Mouse (Mus musculus): ENCODE measurements around the gene Copg2. TPM values are rescaled to one million over a fixed set of nuclear protein-coding genes. Genes with fewer than 3 reads are reported as not detected.
A peak's percentile ranks its signal among the peaks of the same experiment; 100 is the strongest.

The Copg2 gene
- polyA plus RNA-seq, 1 experiment from 2014 or later, result 25.2 TPM

GRCm38 (mm10) chr6:30904033-30904432 is 7.4 kb upstream of the Copg2 start:
- no peak for ATAC-seq
- no peaks in the 10 kb centered on the region for H3K36me3 ChIP-seq (ENCODE audit: control insufficient read depth, insufficient read depth, low read length)
- H3K27me3 ChIP-seq (replicated peaks; ENCODE audit: control insufficient read depth, insufficient read depth, low read length), result no peaks in the 10 kb centered on the region
- H3K9ac ChIP-seq (ENCODE audit: low read depth, low read length), result no peak overlapping the region
- 60% methylated on average over 3 of the region's 3 CpGs for WGBS
- no peak overlapping the region for H3K4me3 ChIP-seq (ENCODE audit: low read length)
- H3K4me2 ChIP-seq (ENCODE audit: low read length), result no peak overlapping the region
- no peaks in the 10 kb centered on the region for H3K9me3 ChIP-seq (ENCODE audit: control insufficient read depth, low read length)
- no peak overlapping the region for H3K27ac ChIP-seq (ENCODE audit: low read depth, low read length)
- H3K4me1 ChIP-seq (ENCODE audit: control insufficient read depth, insufficient read depth, low read depth, low read length), result peaks cover 3% of the 10 kb centered on the region; the same call in 1 of the 2 replicates

GRCm38 (mm10) chr6:30897520-30897919 is 926 bp upstream of the Copg2 start:
- Histone ChIP-seq H3K27ac (ENCODE audit: low read depth, low read length) (no peak overlapping the region), H3K4me1 (ENCODE audit: control insufficient read depth, insufficient read depth, low read depth, low read length) (peaks cover 8% of the 10 kb centered on the region), H3K4me2 (ENCODE audit: low read length) (no peak overlapping the region), H3K27me3 (replicated peaks; ENCODE audit: control insufficient read depth, insufficient read depth, low read length) (no peaks in the 10 kb centered on the region), H3K9ac (ENCODE audit: low read depth, low read length) (no peak overlapping the region), H3K4me3 (ENCODE audit: low read length) (no peak overlapping the region), H3K9me3 (ENCODE audit: control insufficient read depth, low read length) (no peaks in the 10 kb centered on the region), H3K36me3 (ENCODE audit: control insufficient read depth, insufficient read depth, low read length) (no peaks in the 10 kb centered on the region)
- 80% methylated on average over 6 of the region's 6 CpGs for WGBS
- no peak for ATAC-seq

GRCm38 (mm10) chr6:30896986-30897327 is 363 bp upstream of the Copg2 start:
- Histone ChIP-seq H3K4me2 (ENCODE audit: low read length) (peak overlapping the region; percentile 74), H3K27ac (ENCODE audit: low read depth, low read length) (peak overlapping the region; percentile 90), H3K9me3 (ENCODE audit: control insufficient read depth, low read length) (no peaks in the 10 kb centered on the region), H3K9ac (ENCODE audit: low read depth, low read length) (peak overlapping the region; percentile 80), H3K36me3 (ENCODE audit: control insufficient read depth, insufficient read depth, low read length) (no peaks in the 10 kb centered on the region), H3K4me3 (ENCODE audit: low read length) (peak overlapping the region; percentile 59), H3K27me3 (replicated peaks; ENCODE audit: control insufficient read depth, insufficient read depth, low read length) (no peaks in the 10 kb centered on the region), H3K4me1 (ENCODE audit: control insufficient read depth, insufficient read depth, low read depth, low read length) (peaks cover 8% of the 10 kb centered on the region)
- ATAC-seq, result no peak
- WGBS, result 18% methylated on average over 8 of the region's 8 CpGs

- peak overlapping the region; percentile 90 for H3K27ac ChIP-seq (ENCODE audit: low read depth, low read length)
These were observed 787 bp downstream of the Copg2 start for GRCm38 (mm10) chr6:30895819-30896194.

GRCm38 (mm10) chr6:30893081-30893480 is 3.5 kb downstream of the Copg2 start:
- Histone ChIP-seq H3K9me3 (ENCODE audit: control insufficient read depth, low read length) (no peaks in the 10 kb centered on the region), H3K4me1 (ENCODE audit: control insufficient read depth, insufficient read depth, low read depth, low read length) (peaks cover 8% of the 10 kb centered on the region), H3K27me3 (replicated peaks; ENCODE audit: control insufficient read depth, insufficient read depth, low read length) (no peaks in the 10 kb centered on the region), H3K4me2 (ENCODE audit: low read length) (no peak overlapping the region), H3K9ac (ENCODE audit: low read depth, low read length) (no peak overlapping the region), H3K36me3 (ENCODE audit: control insufficient read depth, insufficient read depth, low read length) (no peaks in the 10 kb centered on the region), H3K4me3 (ENCODE audit: low read length) (no peak overlapping the region), H3K27ac (ENCODE audit: low read depth, low read length) (no peak overlapping the region)
- no peak for ATAC-seq
- WGBS, result 87% methylated on average over 4 of the region's 4 CpGs

More at GRCm38 (mm10) chr6:30895819-30896194, 787 bp downstream of the Copg2 start:
- H3K9me3 ChIP-seq (ENCODE audit: control insufficient read depth, low read length), result no peaks in the 10 kb centered on the region
- WGBS, result 11% methylated on average over 3 of the region's 3 CpGs
- H3K36me3 ChIP-seq (ENCODE audit: control insufficient read depth, insufficient read depth, low read length), result no peaks in the 10 kb centered on the region
- H3K4me1 ChIP-seq (ENCODE audit: control insufficient read depth, insufficient read depth, low read depth, low read length), result peaks cover 8% of the 10 kb centered on the region
- peak overlapping the region; percentile 80 for H3K9ac ChIP-seq (ENCODE audit: low read depth, low read length)
- H3K4me3 ChIP-seq (ENCODE audit: low read length), result peak overlapping the region; percentile 59
- H3K27me3 ChIP-seq (replicated peaks; ENCODE audit: control insufficient read depth, insufficient read depth, low read length), result no peaks in the 10 kb centered on the region
- ATAC-seq, result no peak
- H3K4me2 ChIP-seq (ENCODE audit: low read length), result peak overlapping the region; percentile 74

- H3K4me1 ChIP-seq (ENCODE audit: control insufficient read depth, insufficient read depth, low read depth, low read length), result peaks cover 5% of the 10 kb centered on the region
- no peak overlapping the region for H3K4me3 ChIP-seq (ENCODE audit: low read length)
- no peaks in the 10 kb centered on the region for H3K27me3 ChIP-seq (replicated peaks; ENCODE audit: control insufficient read depth, insufficient read depth, low read length)
- H3K9ac ChIP-seq (ENCODE audit: low read depth, low read length), result no peak overlapping the region
- no peaks in the 10 kb centered on the region for H3K9me3 ChIP-seq (ENCODE audit: control insufficient read depth, low read length)
- ATAC-seq, result no peak
- no peak overlapping the region for H3K4me2 ChIP-seq (ENCODE audit: low read length)
- no peak overlapping the region for H3K27ac ChIP-seq (ENCODE audit: low read depth, low read length)
- H3K36me3 ChIP-seq (ENCODE audit: control insufficient read depth, insufficient read depth, low read length), result no peaks in the 10 kb centered on the region; the same call in 1 of the 2 replicates
These were observed 4.8 kb downstream of the Copg2 start for GRCm38 (mm10) chr6:30891761-30892160.

- no peak overlapping the region for H3K27ac ChIP-seq (ENCODE audit: low read depth, low read length)
- H3K27me3 ChIP-seq (replicated peaks; ENCODE audit: control insufficient read depth, insufficient read depth, low read length), result no peaks in the 10 kb centered on the region
- WGBS, result 97% methylated on average over 3 of the region's 3 CpGs
- H3K36me3 ChIP-seq (ENCODE audit: control insufficient read depth, insufficient read depth, low read length), result peaks cover 3% of the 10 kb centered on the region; the same call in 1 of the 2 replicates
- H3K4me1 ChIP-seq (ENCODE audit: control insufficient read depth, insufficient read depth, low read depth, low read length), result no peaks in the 10 kb centered on the region
- no peaks in the 10 kb centered on the region for H3K9me3 ChIP-seq (ENCODE audit: control insufficient read depth, low read length)
- ATAC-seq, result no peak
- H3K4me2 ChIP-seq (ENCODE audit: low read length), result no peak overlapping the region
- no peak overlapping the region for H3K9ac ChIP-seq (ENCODE audit: low read depth, low read length)
- H3K4me3 ChIP-seq (ENCODE audit: low read length), result no peak overlapping the region
These were observed 11.7 kb downstream of the Copg2 start for GRCm38 (mm10) chr6:30884856-30885255.

- no peaks in the 10 kb centered on the region for H3K9me3 ChIP-seq (ENCODE audit: control insufficient read depth, low read length)
- no peak overlapping the region for H3K27ac ChIP-seq (ENCODE audit: low read depth, low read length)
- H3K27me3 ChIP-seq (replicated peaks; ENCODE audit: control insufficient read depth, insufficient read depth, low read length), result no peaks in the 10 kb centered on the region
- no peaks in the 10 kb centered on the region for H3K4me1 ChIP-seq (ENCODE audit: control insufficient read depth, insufficient read depth, low read depth, low read length)
- peaks cover 3% of the 10 kb centered on the region; the same call in 1 of the 2 replicates for H3K36me3 ChIP-seq (ENCODE audit: control insufficient read depth, insufficient read depth, low read length)
- H3K4me3 ChIP-seq (ENCODE audit: low read length), result no peak overlapping the region
- no peak for ATAC-seq
- no peak overlapping the region for H3K4me2 ChIP-seq (ENCODE audit: low read length)
- WGBS, result 78% methylated on average over 4 of the region's 4 CpGs
- no peak overlapping the region for H3K9ac ChIP-seq (ENCODE audit: low read depth, low read length)
These were observed 13.1 kb downstream of the Copg2 start for GRCm38 (mm10) chr6:30883491-30883890.

GRCm38 (mm10) chr6:30876661-30877060 is 19.9 kb downstream of the Copg2 start:
- no peak overlapping the region for H3K27ac ChIP-seq (ENCODE audit: low read depth, low read length)
- H3K36me3 ChIP-seq (ENCODE audit: control insufficient read depth, insufficient read depth, low read length), result no peaks in the 10 kb centered on the region
- ATAC-seq, result no peak
- no peak overlapping the region for H3K9ac ChIP-seq (ENCODE audit: low read depth, low read length)
- H3K4me2 ChIP-seq (ENCODE audit: low read length), result no peak overlapping the region
- H3K4me1 ChIP-seq (ENCODE audit: control insufficient read depth, insufficient read depth, low read depth, low read length), result no peaks in the 10 kb centered on the region
- H3K4me3 ChIP-seq (ENCODE audit: low read length), result no peak overlapping the region
- H3K9me3 ChIP-seq (ENCODE audit: control insufficient read depth, low read length), result no peaks in the 10 kb centered on the region
- H3K27me3 ChIP-seq (replicated peaks; ENCODE audit: control insufficient read depth, insufficient read depth, low read length), result no peaks in the 10 kb centered on the region

- Histone ChIP-seq H3K4me2 (ENCODE audit: low read length) (no peak overlapping the region), H3K27me3 (replicated peaks; ENCODE audit: control insufficient read depth, insufficient read depth, low read length) (no peaks in the 10 kb centered on the region), H3K27ac (ENCODE audit: low read depth, low read length) (no peak overlapping the region), H3K9me3 (ENCODE audit: control insufficient read depth, low read length) (no peaks in the 10 kb centered on the region), H3K4me1 (ENCODE audit: control insufficient read depth, insufficient read depth, low read depth, low read length) (no peaks in the 10 kb centered on the region), H3K4me3 (ENCODE audit: low read length) (no peak overlapping the region), H3K9ac (ENCODE audit: low read depth, low read length) (no peak overlapping the region), H3K36me3 (ENCODE audit: control insufficient read depth, insufficient read depth, low read length) (no peaks in the 10 kb centered on the region)
- 85% methylated on average over 1 of the region's 1 CpGs for WGBS
- ATAC-seq, result no peak
These were observed 30.1 kb downstream of the Copg2 start for GRCm38 (mm10) chr6:30866501-30866900.
